Mouse (Mus musculus): Measurements from ENCODE around the gene Pmm2.

Pmm2 gene

DNA sequence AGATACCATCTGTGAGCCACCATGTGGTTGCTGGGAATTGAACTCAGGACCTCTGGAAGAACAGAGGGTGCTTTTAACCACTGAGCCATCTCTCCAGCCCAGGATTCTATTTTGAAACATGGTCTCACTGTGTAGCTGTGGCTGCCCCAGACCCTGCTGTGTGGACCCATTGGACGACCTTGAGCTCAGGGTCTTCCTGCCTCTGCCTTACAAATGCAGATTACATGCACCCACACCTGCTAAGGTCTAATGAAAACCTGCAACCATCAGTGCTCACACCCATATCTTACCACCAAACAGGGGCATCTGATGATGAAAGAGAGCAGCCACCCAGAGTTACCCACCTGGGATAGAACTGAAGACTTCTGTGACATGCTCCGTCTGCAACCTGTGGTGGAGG lies 18.8 kb downstream of the Pmm2 start:
- no peak for DNase-seq (ENCODE audit: low read depth, low spot score)

DNA sequence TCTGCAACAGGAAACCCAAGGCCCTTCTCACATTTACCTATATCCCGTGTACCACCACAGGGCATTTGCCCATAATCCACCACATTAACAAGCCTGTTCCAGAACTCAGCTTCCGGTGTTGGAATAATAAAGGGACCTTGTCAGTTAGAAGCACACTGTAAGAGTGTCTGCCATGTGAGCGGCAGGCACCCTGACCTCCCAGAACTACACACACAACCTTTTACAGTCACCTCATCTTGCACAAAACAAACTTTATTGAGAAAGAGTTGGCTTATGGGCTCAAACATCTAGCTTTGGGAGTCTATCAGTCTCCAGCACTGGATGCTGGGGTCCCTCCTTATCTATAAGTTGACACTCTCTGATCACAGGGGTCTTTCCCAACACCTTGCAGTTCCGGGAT lies 20.9 kb downstream of the Pmm2 start:
- DNase-seq (ENCODE audit: low read depth, low spot score), result no peak

DNA sequence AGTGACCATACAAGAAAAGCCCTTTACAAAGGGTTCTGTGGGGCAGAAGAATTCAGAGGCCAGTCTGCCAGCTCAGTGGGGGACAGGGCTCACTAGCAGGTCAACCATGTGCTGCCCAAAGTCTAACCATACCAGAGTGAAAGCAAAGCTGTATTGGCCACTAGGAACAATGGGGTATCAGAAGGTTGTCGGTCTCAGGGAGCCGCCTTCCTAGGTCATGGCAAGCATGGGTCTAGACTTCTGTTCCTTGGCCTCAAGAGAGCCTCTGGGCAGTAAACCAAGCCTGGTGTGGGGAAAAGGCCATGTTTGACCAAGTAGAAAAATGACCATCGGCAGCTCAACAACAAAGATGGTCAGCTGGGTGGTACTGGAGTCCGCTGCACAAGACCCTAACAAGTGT lies 21.3 kb downstream of the Pmm2 start:
- no peak for DNase-seq (ENCODE audit: low read depth, low spot score)

DNA sequence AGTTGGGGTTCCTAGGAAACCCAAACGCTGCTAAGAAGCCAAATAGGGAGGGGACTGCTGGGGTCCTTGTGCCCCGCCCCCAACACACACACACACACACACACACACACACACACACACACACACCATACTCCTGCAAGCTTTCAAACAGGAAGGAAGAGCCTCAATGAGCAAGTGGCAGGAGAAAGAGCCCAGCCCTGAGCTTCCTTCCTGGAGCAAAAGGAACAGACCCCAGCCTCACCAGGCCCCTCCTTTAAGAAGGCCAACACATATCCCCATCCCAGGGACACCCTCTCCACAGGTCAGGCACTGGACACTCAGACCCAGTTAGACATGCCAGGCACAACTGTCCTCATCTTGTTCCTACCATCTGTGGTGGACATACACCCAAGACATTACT lies 25.5 kb downstream of the Pmm2 start:
- DNase-seq (ENCODE audit: low read depth, low spot score), result no peak

DNA sequence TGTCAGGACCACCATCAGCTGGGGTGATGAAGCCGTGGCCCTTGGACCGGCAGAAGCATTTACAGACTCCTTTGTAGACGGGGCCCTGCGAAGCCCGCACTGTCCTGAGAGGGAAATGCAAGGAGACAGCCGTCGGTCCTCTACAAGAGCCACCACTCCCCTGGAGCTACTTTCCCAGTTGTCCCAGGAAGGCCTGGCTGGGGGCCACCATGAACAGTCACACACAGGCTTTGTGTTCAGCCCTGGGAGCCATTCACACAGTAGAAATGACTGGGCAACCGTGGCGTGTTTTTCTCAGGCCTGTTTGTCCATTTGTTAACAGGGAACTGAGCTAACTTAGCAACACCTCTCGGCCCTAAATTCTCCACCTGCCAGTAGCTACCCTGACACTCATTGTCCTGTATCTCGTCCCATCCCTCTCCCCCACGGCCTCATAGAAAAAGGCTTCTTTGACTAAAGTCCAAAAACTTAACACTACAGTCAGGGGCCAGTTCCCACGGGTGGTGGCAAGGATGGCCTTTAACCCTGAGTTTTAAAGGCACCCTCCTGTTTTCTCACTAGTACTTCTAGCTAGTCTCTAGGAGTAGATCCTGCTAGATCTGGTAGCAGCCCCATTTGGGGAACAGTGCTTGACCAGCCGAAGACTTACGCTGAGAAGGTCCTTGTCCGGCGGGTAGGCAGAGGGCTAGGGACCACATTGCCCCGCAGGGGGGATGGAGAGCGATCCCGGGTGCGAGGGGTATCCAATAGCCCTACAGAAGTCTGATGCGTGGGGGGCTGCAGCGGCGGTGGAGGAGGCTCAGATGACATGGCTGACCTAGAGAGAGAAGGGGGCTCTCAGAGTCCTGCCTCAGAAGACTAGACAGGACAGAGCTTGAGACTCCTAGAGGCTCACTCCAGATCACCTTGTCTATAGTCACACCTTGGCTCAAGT lies 26.4 kb downstream of the Pmm2 start:
- DNase-seq (ENCODE audit: low read depth, low spot score), result no peak

DNA sequence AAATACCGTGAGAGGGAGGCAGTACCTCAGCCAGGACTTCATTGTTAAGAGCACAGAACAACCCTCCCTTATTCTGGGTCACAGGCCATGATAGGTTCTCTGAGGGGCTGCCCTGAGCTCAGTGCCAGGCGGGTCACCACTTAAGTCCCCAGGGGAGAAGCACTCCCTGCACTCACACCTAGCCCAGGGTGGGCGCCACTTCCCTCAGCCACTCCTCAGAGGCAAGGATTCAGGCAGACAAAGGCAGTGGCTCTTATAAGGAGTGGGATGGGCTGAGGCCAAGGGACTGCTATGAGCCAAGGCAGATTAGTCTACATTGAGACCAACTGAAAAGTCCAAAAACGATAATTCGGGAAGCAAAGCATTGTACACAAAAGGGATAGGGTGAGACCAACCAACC lies 27.9 kb downstream of the Pmm2 start:
- DNase-seq (ENCODE audit: low read depth, low spot score), result no peak

DNA sequence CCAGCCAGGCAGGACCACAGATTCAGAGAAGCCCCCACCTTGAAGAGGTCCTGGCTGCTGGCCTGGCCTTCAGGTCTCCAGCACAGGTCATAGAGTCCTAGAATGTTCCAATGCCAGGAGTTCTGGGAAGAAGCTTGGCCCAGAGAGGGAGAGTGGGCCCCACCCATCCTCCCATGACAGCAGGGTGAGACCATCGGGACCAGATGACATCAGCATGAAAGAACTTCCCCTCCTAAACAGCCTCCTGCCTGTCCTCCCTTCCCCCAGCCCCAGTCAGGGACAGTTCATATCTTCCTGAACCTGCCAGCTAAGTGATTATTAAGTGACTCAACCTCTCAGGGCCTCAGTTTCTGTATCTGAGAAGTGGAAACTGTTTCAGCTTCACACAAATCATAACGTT lies 29.0 kb downstream of the Pmm2 start:
- DNase-seq (ENCODE audit: low read depth, low spot score), result peak; percentile 68

DNA sequence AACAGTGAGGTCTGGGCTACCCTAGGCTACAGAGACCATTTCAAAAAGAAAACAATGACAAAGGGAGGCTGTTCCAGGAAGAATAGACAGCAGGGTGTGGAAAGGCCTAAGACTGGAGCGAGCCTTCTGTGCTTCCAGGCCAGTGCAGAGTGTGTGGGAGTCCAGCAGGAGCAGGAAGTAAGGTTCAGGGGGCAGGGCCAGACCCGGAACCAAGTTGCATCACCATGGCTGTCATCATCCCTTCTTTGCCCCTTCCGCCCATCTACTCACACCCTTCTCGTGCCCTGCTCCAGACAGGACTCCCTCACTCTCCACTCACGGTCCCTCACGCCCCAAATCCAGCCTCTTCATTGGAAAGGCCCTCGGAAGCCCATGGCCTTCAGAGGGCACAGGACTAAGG lies 29.8 kb downstream of the Pmm2 start:
- no peak for DNase-seq (ENCODE audit: low read depth, low spot score)

DNA sequence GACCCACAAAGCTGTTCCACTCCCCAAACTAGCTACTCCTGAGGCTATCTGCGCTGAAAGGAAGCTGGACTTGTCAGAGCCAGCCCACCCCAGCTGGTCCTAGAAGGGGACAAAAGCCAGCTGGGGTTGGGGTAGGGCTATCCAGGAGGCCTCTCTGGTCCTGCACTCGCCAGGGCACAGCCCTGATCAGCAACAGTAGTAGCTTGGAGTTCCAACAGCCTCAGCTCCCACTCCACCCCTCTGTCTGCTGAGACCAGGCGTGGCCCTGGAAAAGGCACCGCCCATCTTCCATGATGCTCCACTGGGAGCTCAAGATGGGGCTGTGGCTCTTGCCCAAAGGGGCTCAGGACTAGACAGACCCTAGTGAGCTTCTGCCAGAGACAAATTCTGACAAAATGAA lies 30.3 kb downstream of the Pmm2 start:
- DNase-seq (ENCODE audit: low read depth, low spot score), result no peak

DNA sequence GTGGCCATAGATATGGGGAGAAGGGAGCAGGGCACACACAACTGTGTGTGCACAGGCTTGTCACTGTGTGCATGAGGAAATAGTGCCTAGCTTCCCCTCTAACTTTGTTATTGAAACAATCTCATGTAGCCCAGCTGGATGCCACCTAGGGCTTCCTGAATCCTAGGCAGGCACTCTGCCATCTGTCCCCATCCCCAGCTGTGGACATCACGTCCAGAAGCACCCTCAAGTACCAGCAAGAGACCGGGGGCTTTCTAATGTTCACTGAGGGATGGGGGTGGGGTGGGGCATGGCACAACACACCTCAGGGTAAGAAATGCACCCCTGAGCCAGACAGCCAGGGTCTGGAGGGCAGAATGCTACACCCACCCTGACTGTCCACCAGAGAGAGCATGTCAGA lies 30.9 kb downstream of the Pmm2 start:
- DNase-seq (ENCODE audit: low read depth, low spot score), result no peak

DNA sequence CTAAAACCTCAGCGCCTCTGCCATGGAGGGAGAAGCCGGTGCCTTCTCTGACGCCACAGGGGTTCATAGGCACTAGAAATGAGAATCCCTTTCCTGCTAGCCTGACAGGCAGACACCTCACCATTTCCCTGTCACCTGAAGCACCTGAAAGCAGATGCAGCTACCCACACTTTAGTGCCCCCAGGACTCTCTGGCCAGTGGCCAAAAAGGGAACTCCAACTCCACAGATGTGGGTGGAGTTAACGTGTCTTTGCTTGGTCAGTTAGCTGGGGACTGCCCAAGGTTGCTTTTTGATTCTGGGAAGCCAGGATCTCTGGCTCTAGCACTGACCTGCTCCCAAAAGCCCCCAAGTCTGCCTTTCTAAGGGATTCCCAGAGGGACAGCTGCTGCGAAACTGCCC lies 32.0 kb downstream of the Pmm2 start:
- DNase-seq (ENCODE audit: low read depth, low spot score), result no peak

DNA sequence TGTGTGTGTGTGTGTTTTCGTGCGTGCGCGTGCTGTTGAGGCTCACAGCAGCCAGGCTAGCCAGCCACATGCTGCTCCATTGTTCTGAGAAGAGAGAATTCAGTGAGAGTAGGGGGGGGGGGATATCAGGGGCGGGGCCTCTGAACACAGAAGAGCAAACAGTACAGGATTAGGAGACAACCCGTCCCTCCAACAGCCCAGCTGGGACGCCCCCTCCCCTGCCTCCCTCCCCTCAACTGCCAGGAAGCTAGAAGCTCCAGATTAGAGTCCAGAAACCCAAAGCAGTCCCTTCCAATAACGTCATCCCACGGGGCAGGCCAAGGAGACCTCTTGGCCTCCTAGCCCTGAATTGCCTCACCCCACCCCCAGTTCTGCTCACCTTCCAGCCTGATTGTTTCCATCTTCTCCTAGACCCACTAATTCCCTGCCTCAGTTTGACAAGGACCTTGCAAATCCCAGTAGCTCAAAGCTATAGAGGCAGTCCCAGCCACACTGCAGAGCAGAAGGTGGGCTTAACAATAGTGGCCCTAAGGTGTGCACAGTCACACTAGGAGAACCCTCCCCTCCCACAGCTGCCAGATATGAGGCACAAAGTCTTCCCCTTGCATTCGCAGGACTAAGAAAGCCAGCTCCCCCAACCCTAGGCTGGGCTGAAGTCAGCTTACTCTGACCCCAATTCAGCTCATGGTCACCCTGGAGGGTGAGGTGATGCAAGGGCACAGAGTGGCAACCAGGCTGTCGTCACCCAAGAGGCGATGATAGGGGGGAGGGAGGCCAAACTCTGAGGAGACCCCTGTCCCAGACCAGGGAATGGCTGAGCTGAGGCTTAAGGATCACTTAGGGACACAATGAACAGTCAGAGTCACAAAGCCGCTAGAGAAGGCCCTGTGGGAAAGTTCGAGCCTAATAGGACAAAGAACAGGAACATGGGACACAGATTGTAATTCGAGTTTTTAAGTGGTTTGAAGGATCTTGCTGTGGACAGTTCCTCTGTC lies 32.9 kb downstream of the Pmm2 start:
- no peak for DNase-seq (ENCODE audit: low read depth, low spot score)

DNA sequence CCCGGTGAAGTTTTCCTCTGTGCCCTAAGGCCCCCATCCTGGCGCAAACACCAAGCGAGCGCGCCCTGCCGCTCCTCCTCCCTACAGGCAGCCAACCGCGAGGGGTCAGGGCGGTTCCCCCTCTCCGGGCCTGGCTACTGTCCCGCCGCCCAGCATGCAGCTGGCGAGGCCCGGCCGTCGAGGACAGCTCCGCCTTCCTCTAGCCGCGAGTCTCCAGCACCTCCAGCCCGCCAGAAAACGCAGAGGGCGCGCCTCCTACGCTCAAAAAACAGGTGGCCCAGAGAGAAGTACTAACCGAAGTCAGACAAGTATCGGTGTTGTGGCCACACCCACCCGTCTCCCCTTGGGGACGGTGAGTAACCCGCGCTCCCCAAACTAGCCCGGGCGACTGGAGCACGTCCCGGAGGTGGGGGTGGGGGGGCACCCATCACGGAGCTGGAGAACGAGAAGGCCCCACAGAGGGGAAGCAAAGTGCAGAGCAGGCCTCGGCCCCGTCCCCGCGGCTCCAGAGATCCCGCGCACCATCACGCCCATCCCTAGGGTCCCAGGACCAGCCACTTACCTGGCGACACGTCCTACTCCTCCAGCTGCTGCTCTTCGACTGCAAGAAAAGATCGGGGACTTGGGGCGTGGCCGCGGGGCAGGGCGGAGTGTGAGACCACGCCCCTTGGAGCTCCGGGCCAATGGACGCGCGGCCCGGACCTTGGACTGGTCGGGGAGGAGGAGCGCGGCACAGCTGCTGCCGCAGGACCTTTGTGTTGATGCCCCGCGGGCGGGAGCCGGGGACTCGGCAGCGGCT lies 34.3 kb downstream of the Pmm2 start, which contains the start of gene Carhsp1:
Gene Carhsp1 (minus strand): TSS at position 605 of the 799 bp plus-strand sequence.
- DNase-seq (ENCODE audit: low read depth, low spot score), result peak; percentile 90

DNA sequence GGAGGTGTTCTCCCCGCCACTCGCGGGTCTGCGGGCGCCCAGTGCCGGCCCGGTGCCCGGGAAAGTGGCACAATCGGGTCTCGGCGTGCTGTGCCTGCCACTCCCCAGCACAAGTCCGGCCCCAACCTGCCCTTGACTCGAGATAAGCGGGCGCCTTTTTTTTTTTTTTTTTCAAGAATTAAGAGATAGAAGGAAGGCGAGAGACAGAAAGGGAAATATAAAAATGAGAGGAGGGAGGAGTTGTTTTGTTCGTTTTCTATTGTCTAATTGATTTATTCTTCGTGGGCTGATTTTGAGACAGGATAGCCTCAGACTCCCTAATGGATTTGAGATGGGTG lies 34.8 kb downstream of the Pmm2 start:
- no peak for DNase-seq (ENCODE audit: low read depth, low spot score)

DNA sequence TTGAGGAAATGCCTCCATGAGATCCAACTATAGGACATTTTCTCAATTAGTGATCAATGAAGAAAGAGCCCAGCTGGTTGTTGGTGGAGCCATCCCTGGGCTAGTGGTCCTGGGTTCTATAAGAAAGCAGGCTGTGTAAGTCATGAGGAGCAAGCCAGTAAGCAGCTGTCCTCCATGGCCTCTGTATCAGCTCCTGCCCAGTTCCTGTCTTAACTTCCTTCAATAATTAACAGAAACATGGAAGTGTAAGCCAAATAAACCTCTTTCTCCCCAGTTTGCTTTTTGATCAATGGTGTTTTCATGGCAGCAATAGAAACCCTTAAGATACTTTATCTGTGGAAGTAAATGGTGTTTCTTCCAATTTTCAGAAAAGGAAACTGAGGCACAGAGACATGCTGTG lies 35.3 kb downstream of the Pmm2 start:
- DNase-seq (ENCODE audit: low read depth, low spot score), result no peak

DNA sequence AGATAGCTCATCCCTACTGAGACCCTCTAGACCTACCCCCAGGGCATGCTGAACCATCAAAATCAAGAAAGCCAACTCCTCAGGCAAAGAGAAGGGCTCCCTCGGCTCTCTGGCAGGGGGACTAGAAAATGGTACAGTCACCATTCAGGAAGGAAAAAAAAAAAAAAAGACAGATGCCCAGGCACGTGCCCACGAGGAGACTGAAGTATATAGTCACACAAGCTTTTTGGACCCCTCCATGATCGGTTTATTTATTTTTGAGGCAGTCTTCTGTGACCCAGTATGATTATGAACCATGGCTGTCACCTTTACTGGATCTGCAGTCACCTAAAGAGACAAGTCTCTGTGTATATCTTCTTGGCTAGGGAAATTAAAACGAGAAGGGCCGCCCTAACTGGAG lies 35.9 kb downstream of the Pmm2 start:
- DNase-seq (ENCODE audit: low read depth, low spot score), result no peak

DNA sequence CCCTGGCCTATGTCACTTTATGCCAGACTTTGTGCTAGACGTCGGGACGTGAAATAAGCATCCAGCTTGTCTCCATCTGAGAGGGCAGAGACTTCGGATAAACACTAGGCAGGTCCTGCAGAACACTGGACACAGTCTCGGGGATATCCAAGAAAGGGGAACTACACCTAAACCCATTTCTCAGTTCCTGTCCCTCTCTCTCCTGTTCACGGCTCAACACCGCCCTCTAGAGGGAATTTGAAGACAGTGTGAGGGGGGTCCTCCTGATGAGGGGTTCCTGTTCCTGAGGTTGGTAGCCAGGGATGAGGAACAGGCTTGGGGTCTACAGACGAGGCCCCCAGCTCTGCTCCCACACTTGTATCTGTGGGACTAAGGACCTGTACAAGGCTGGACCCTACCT lies 36.7 kb downstream of the Pmm2 start:
- DNase-seq (ENCODE audit: low read depth, low spot score), result no peak

DNA sequence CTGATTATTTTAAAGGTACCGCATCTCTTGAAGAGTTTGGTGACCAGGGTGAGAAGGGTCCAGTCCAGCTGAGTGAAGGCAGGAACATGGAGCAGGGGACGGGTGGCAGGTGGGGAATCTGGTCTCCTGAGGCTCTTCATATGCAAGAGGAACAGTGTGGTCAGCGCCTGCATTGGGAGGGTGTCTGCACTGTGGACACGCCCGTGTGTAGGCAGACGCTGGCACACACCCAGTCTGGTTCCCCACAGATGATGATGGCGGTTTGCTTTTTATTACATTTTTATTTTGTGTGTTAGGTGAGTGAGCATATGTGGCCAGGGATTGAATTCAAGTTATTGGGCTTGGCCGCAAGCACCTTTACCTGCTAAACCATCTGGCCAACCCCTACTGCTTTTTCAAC lies 38.1 kb downstream of the Pmm2 start:
- no peak for DNase-seq (ENCODE audit: low read depth, low spot score)

DNA sequence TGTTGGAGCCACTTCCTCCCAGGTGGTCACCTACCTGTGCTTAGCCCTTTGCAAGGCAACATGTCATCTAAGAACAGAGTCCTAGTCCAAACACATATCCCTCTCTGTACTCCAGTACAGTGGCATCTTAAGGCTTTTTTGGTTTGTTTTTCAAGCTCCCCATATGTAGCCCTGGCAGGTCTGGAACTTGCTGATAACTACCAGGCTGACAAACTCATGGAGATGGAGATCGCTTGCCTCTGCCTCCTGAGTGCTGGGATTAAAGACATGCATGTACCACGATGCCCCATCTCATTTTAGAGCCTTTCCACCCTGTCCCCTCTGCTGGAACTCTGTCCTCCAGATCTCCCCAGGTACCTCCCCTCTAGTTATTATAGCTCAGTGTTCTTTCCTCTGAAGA lies 38.8 kb downstream of the Pmm2 start:
- DNase-seq (ENCODE audit: low read depth, low spot score), result no peak

DNA sequence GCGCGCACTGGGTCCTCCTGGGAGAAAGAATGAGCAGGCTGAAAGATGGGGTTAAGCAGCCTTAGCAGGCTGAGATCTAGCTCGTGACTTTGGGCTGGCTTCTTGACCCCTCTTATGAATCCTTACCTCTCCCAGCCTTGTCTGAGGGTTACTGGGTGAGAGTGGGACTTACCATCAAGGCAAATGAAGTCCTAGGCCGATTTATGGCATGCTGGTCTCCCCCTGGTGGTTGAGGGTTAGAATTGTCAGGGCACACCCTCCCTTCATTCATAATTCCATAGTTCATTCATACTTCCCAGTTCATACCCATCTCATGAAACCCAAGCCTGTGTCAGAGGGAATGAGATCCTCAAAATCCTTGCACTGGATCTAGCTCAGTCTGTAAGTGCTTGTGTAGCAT lies 39.3 kb downstream of the Pmm2 start:
- DNase-seq (ENCODE audit: low read depth, low spot score), result no peak

DNA sequence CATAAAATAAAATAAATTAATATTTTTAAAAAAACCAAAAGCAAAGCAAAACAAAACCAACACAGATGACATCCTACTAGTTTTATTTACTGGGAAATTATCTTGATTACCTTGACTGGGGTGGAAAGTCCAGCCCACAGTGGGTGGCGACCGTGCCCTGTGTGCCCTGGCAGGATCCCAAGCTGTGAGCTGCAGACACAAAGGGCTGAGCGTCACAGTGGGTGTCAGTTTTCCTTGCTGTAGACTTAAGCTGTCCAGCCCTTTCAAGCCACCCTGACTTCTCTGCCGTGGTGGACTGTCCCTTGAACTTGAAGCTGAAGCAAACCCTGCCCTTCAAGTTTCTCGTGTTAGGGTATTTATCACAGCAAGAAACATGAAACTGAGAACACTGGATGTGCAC lies 40.6 kb downstream of the Pmm2 start:
- DNase-seq (ENCODE audit: low read depth, low spot score), result no peak

DNA sequence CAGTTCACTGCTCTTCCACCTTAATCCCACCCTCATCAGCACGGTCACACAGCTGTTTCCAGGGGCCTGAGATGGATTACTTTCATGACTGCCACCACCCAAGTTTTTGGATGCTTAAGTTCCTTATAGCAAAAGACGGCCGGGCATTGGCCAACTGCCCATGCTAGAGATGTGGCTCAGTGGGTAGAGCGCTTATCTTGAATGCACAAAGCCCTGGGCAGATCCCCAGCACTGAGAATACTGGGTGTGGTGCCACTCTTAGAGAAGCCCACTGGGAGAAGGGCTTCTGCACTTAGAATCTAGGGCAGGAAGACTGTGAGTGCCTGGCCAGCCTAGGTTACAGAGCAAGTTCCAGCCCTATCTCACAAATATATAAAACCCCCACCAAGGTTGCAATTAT lies 41.2 kb downstream of the Pmm2 start:
- no peak for DNase-seq (ENCODE audit: low read depth, low spot score)
